16 mouse cellular contexts compared by ENCODE assay signal in genomic region chr9:123430973-123431372, GRCm38 (mm10). TPM values are rescaled to one million over a fixed set of nuclear protein-coding genes. Genes with fewer than 3 reads are reported as not detected.
DNase-seq lines count a peak whose midpoint lies in the region; ATAC-seq and TF ChIP-seq lines count a peak whose summit lies in the region.
"Had no signal": no experiment of that assay in that cellular context is flagged by ENCODE, and none has a peak within 500 bp of the region (broad histone marks: within the 10 kb centered on the region; RNA-seq: fewer than 3 reads in every experiment).

No protein-coding gene starts in this region.

- 0 out of 2 replicates have a peak, but pooled peaks have one; percentile 40 for ATAC-seq in hindbrain, embryonic 11.5 days (ENCODE audit: low FRiP score)
- ATAC-seq in hindbrain, embryonic 12.5 days (ENCODE audit: low FRiP score) = no peak
- no peak for ATAC-seq in midbrain, postnatal 0 days (ENCODE audit: low FRiP score)
- no peak for ATAC-seq in midbrain, embryonic 11.5 days (ENCODE audit: low FRiP score)
- no peak for ATAC-seq in forebrain, embryonic 11.5 days (replicated peaks; ENCODE audit: low FRiP score)
- ATAC-seq: forebrain, embryonic 13.5 days had no signal

- no peaks in the 10 kb centered on the region for H3K4me1 ChIP-seq in hindbrain, embryonic 11.5 days (replicated peaks; ENCODE audit: control insufficient read depth, insufficient read depth, low read length)
- H3K4me1 ChIP-seq in hindbrain, embryonic 12.5 days = no peaks in the 10 kb centered on the region
- H3K4me1 ChIP-seq in midbrain, postnatal 0 days (ENCODE audit: insufficient read depth, low read length) = no peaks in the 10 kb centered on the region
- no peaks in the 10 kb centered on the region for H3K4me1 ChIP-seq in midbrain, embryonic 11.5 days (ENCODE audit: control insufficient read depth, insufficient read depth, low read length)
- H3K4me1 ChIP-seq in forebrain, embryonic 11.5 days (replicated peaks; ENCODE audit: control insufficient read depth, insufficient read depth, low read length) = no peaks in the 10 kb centered on the region

- TF ChIP-seq CTCF in midbrain, postnatal 0 days (IDR thresholded peaks at IDR 0.05) = no peak

- H3K36me3 ChIP-seq in hindbrain, embryonic 11.5 days (ENCODE audit: control insufficient read depth, insufficient read depth, low read length) = no peaks in the 10 kb centered on the region
- peaks cover 17% of the 10 kb centered on the region for H3K36me3 ChIP-seq in hindbrain, embryonic 12.5 days
- peaks cover 11% of the 10 kb centered on the region for H3K36me3 ChIP-seq in midbrain, postnatal 0 days (ENCODE audit: insufficient read depth, low read length)
- H3K36me3 ChIP-seq in midbrain, embryonic 11.5 days (ENCODE audit: control insufficient read depth, insufficient read depth, low read length) = no peaks in the 10 kb centered on the region
- no peaks in the 10 kb centered on the region for H3K36me3 ChIP-seq in forebrain, embryonic 11.5 days (ENCODE audit: control insufficient read depth, insufficient read depth, low read length)

- H3K4me2 ChIP-seq in hindbrain, embryonic 11.5 days (replicated peaks; ENCODE audit: low read depth, low read length) = no peak overlapping the region
- no peak overlapping the region for H3K4me2 ChIP-seq in hindbrain, embryonic 12.5 days (replicated peaks)
- no peak overlapping the region for H3K4me2 ChIP-seq in midbrain, postnatal 0 days (ENCODE audit: low read depth, low read length, poor library complexity, severe bottlenecking)
- no peak overlapping the region for H3K4me2 ChIP-seq in midbrain, embryonic 11.5 days
- H3K4me2 ChIP-seq in forebrain, embryonic 11.5 days (ENCODE audit: low read depth, low read length, severe bottlenecking) = no peak overlapping the region
- H3K4me2 ChIP-seq: forebrain, embryonic 13.5 days; liver, embryonic 15.5 days had no signal

- H3K4me3 ChIP-seq in hindbrain, embryonic 11.5 days (ENCODE audit: low read depth, low read length) = no peak overlapping the region
- H3K4me3 ChIP-seq in hindbrain, embryonic 12.5 days = no peak overlapping the region
- no peak overlapping the region for H3K4me3 ChIP-seq in midbrain, postnatal 0 days (ENCODE audit: low read depth, low read length)
- H3K4me3 ChIP-seq in midbrain, embryonic 11.5 days (ENCODE audit: low read depth, low read length) = no peak overlapping the region
- H3K4me3 ChIP-seq in forebrain, embryonic 11.5 days (ENCODE audit: low read depth, low read length) = no peak overlapping the region
- H3K4me3 ChIP-seq: forebrain, embryonic 13.5 days; liver, embryonic 15.5 days had no signal

- DNase-seq in hindbrain, embryonic 11.5 days (ENCODE audit: low spot score) = no peak
- DNase-seq in midbrain, postnatal 0 days (ENCODE audit: low spot score) = peak; percentile 6
- no peak for DNase-seq in midbrain, embryonic 11.5 days (ENCODE audit: low spot score, missing footprints)
- peak; percentile 33 for DNase-seq in lung, postnatal 14 days
- DNase-seq in embryo, embryonic 10.5 days (ENCODE audit: low spot score) = no peak
- DNase-seq in thymus, adult 18-20 months = no peak
- DNase-seq in forebrain, embryonic 11.5 days (ENCODE audit: low spot score) = no peak
- DNase-seq: cerebellum, adult 11 months; heart, adult 18-20 months; heart, postnatal 14 days; kidney, adult 11 months; kidney, postnatal 25 days; right cerebral cortex, postnatal 25 days had no signal

- no peak overlapping the region for H3K9ac ChIP-seq in hindbrain, embryonic 11.5 days (ENCODE audit: low read depth, low read length)
- H3K9ac ChIP-seq in hindbrain, embryonic 12.5 days = no peak overlapping the region
- no peak overlapping the region for H3K9ac ChIP-seq in midbrain, postnatal 0 days (replicated peaks; ENCODE audit: low read length, poor library complexity, severe bottlenecking)
- no peak overlapping the region for H3K9ac ChIP-seq in midbrain, embryonic 11.5 days (ENCODE audit: low read length)
- no peak overlapping the region for H3K9ac ChIP-seq in forebrain, embryonic 11.5 days (ENCODE audit: low read length)
- H3K9ac ChIP-seq: forebrain, embryonic 13.5 days; liver, embryonic 15.5 days had no signal

- no peaks in the 10 kb centered on the region for H3K9me3 ChIP-seq in hindbrain, embryonic 11.5 days (ENCODE audit: control insufficient read depth, low read length)
- no peaks in the 10 kb centered on the region for H3K9me3 ChIP-seq in hindbrain, embryonic 12.5 days (replicated peaks)
- no peaks in the 10 kb centered on the region for H3K9me3 ChIP-seq in midbrain, postnatal 0 days (ENCODE audit: low read length)
- no peaks in the 10 kb centered on the region for H3K9me3 ChIP-seq in midbrain, embryonic 11.5 days (ENCODE audit: control insufficient read depth, low read length)
- no peaks in the 10 kb centered on the region for H3K9me3 ChIP-seq in forebrain, embryonic 11.5 days (ENCODE audit: control insufficient read depth, low read length)
- H3K9me3 ChIP-seq: forebrain, embryonic 13.5 days; liver, embryonic 15.5 days had no signal

- no peak overlapping the region for H3K27ac ChIP-seq in hindbrain, embryonic 11.5 days (ENCODE audit: low read depth, low read length)
- H3K27ac ChIP-seq in hindbrain, embryonic 12.5 days = no peak overlapping the region
- no peak overlapping the region for H3K27ac ChIP-seq in midbrain, postnatal 0 days (ENCODE audit: low read depth, low read length)
- no peak overlapping the region for H3K27ac ChIP-seq in midbrain, embryonic 11.5 days (ENCODE audit: low read depth, low read length)
- no peak overlapping the region for H3K27ac ChIP-seq in forebrain, embryonic 11.5 days (ENCODE audit: low read depth, low read length)
- H3K27ac ChIP-seq: forebrain, embryonic 13.5 days; liver, embryonic 15.5 days had no signal

- no peaks in the 10 kb centered on the region for H3K27me3 ChIP-seq in hindbrain, embryonic 11.5 days (ENCODE audit: control insufficient read depth, insufficient read depth, low read length)
- no peaks in the 10 kb centered on the region for H3K27me3 ChIP-seq in hindbrain, embryonic 12.5 days
- H3K27me3 ChIP-seq in midbrain, postnatal 0 days (ENCODE audit: insufficient read depth, low read length) = no peaks in the 10 kb centered on the region
- H3K27me3 ChIP-seq in midbrain, embryonic 11.5 days (ENCODE audit: control insufficient read depth, insufficient read depth, low read length) = no peaks in the 10 kb centered on the region
- H3K27me3 ChIP-seq in forebrain, embryonic 11.5 days (ENCODE audit: control insufficient read depth, insufficient read depth, low read length) = no peaks in the 10 kb centered on the region
- H3K27me3 ChIP-seq: forebrain, embryonic 13.5 days; liver, embryonic 15.5 days had no signal

RNA-seq across cellular contexts. Expression of gene Limd1, which starts 47.5 kb away (rescaled TPM):
- 37.5 and 40.0 TPM in 2 replicates for polyA plus RNA-seq in hindbrain, embryonic 11.5 days (2014; fragmentation: Nextera tagmentation; extraction: Ambion mirVana)
- 39.2 and 41.3 TPM in 2 replicates for polyA plus RNA-seq in hindbrain, embryonic 12.5 days (2016; fragmentation: Nextera tagmentation; extraction: Ambion mirVana)
- total RNA-seq in midbrain, postnatal 0 days (2014; rRNA removed) = 19.6 and 27.5 TPM in 2 replicates
- polyA plus RNA-seq in midbrain, postnatal 0 days (2015; fragmentation: Nextera tagmentation; extraction: Ambion mirVana) = 7.9 and 8.0 TPM in 2 replicates
- 43.3 and 46.4 TPM in 2 replicates for polyA plus RNA-seq in midbrain, embryonic 11.5 days (2014; fragmentation: Nextera tagmentation; extraction: Ambion mirVana)
- 52.3 and 56.6 TPM in 2 replicates for polyA plus RNA-seq in forebrain, embryonic 11.5 days (2014; fragmentation: Nextera tagmentation; extraction: Ambion mirVana)

Comparison
In these comparisons a context has a peak if more than half of its experiments do, and no peak if none do; other contexts are left out.
1. DNase-seq: peak in midbrain, postnatal 0 days (single experiment) and lung, postnatal 14 days (single experiment); none in hindbrain, embryonic 11.5 days (single experiment), midbrain, embryonic 11.5 days (single experiment), embryo, embryonic 10.5 days (single experiment), thymus, adult 18-20 months (0 of 2) and forebrain, embryonic 11.5 days (single experiment).